Comparison of ENCODE assay signal across 8 mouse cellular contexts in genomic region chr4:148662168-148662965, GRCm38 (mm10). TPM values are rescaled to one million over a fixed set of nuclear protein-coding genes. Genes with fewer than 3 reads are reported as not detected.
DNase-seq lines count a peak whose midpoint lies in the region; ATAC-seq and TF ChIP-seq lines count a peak whose summit lies in the region.

No protein-coding gene starts in this region.

- H3K4me3 ChIP-seq in cortical plate, adult 2 months (ENCODE audit: insufficient read depth, low read length) = no peak overlapping the region
- no peak overlapping the region for H3K4me3 ChIP-seq in intestine, postnatal 0 days (ENCODE audit: low read depth, low read length)
- peak overlapping the region; percentile 11; the same call in 1 of the 2 replicates for H3K4me3 ChIP-seq in limb, embryonic 12.5 days (replicated peaks)
- H3K4me3 ChIP-seq in midbrain, embryonic 13.5 days (replicated peaks) = no peak overlapping the region

- peak; percentile 66 for TF ChIP-seq CTCF in cortical plate, adult 2 months (IDR thresholded peaks at IDR 0.05; ENCODE audit: extremely low read depth, insufficient read depth, low read length)
- TF ChIP-seq CTCF in intestine, postnatal 0 days (IDR thresholded peaks at IDR 0.05; ENCODE audit: low read depth) = peak; percentile 90

- 34% methylated on average over 21 of the region's 21 CpGs for WGBS in intestine, postnatal 0 days
- WGBS in limb, embryonic 12.5 days = 28% methylated on average over 21 of the region's 21 CpGs
- WGBS in midbrain, embryonic 13.5 days = 39% methylated on average over 21 of the region's 21 CpGs

- H3K9me3 ChIP-seq in intestine, postnatal 0 days (ENCODE audit: control insufficient read depth) = no peaks in the 10 kb centered on the region
- H3K9me3 ChIP-seq in limb, embryonic 12.5 days = no peaks in the 10 kb centered on the region
- H3K9me3 ChIP-seq in midbrain, embryonic 13.5 days = no peaks in the 10 kb centered on the region

- H3K9ac ChIP-seq in intestine, postnatal 0 days (ENCODE audit: low read depth, low read length) = no peak overlapping the region
- H3K9ac ChIP-seq in limb, embryonic 12.5 days (replicated peaks) = no peak overlapping the region
- no peak overlapping the region for H3K9ac ChIP-seq in midbrain, embryonic 13.5 days (replicated peaks)

- peak overlapping the region; percentile 37 for H3K4me2 ChIP-seq in intestine, postnatal 0 days (replicated peaks; ENCODE audit: low read depth)
- peak overlapping the region; percentile 41 for H3K4me2 ChIP-seq in limb, embryonic 12.5 days
- H3K4me2 ChIP-seq in midbrain, embryonic 13.5 days (replicated peaks) = peak overlapping the region; percentile 29; the same call in 1 of the 2 replicates

- no peaks in the 10 kb centered on the region for H3K27me3 ChIP-seq in intestine, postnatal 0 days (replicated peaks; ENCODE audit: control insufficient read depth, insufficient read depth, low read length)
- peaks cover 31% of the 10 kb centered on the region for H3K27me3 ChIP-seq in limb, embryonic 12.5 days
- peaks cover 9% of the 10 kb centered on the region; the same call in 1 of the 2 replicates for H3K27me3 ChIP-seq in midbrain, embryonic 13.5 days
- H3K27me3 ChIP-seq in splenic B cell, adult 2 months (ENCODE audit: control insufficient read depth, insufficient read depth, low read length, poor library complexity, severe bottlenecking) = no peaks in the 10 kb centered on the region

- no peaks in the 10 kb centered on the region for H3K4me1 ChIP-seq in cortical plate, adult 2 months (ENCODE audit: control insufficient read depth, insufficient read depth, low read length)
- no peaks in the 10 kb centered on the region for H3K4me1 ChIP-seq in intestine, postnatal 0 days (replicated peaks; ENCODE audit: control insufficient read depth, insufficient read depth, low read length)
- H3K4me1 ChIP-seq in limb, embryonic 12.5 days (replicated peaks) = peaks cover 16% of the 10 kb centered on the region
- peaks cover 10% of the 10 kb centered on the region; the same call in 1 of the 2 replicates for H3K4me1 ChIP-seq in midbrain, embryonic 13.5 days (replicated peaks)

- no peak for TF ChIP-seq POLR2A in cortical plate, adult 2 months (IDR thresholded peaks at IDR 0.05; ENCODE audit: extremely low read depth, insufficient read depth, low read length)

- 0 out of 2 replicates have a peak, but pooled peaks have one; percentile 39 for ATAC-seq in intestine, postnatal 0 days
- no peak for ATAC-seq in limb, embryonic 12.5 days (ENCODE audit: insufficient number of reproducible peaks, insufficient read depth, low FRiP score, low TSS enrichment, low read depth)
- 0 out of 2 replicates have a peak, but pooled peaks have one; percentile 40 for ATAC-seq in midbrain, embryonic 13.5 days

- no peak overlapping the region for H3K27ac ChIP-seq in cortical plate, adult 2 months (ENCODE audit: insufficient read depth, low read length)
- H3K27ac ChIP-seq in intestine, postnatal 0 days (ENCODE audit: low read depth, low read length) = no peak overlapping the region
- H3K27ac ChIP-seq in limb, embryonic 12.5 days = no peak overlapping the region
- no peak overlapping the region for H3K27ac ChIP-seq in midbrain, embryonic 13.5 days

- H3K36me3 ChIP-seq in intestine, postnatal 0 days (ENCODE audit: control insufficient read depth, insufficient read depth) = no peaks in the 10 kb centered on the region
- no peaks in the 10 kb centered on the region for H3K36me3 ChIP-seq in limb, embryonic 12.5 days
- no peaks in the 10 kb centered on the region for H3K36me3 ChIP-seq in midbrain, embryonic 13.5 days
- H3K36me3 ChIP-seq in splenic B cell, adult 2 months (ENCODE audit: control insufficient read depth, insufficient read depth, low read length, poor library complexity, severe bottlenecking) = no peaks in the 10 kb centered on the region

- peak; percentile 44 for DNase-seq in right cerebral cortex, adult 18-20 months
- DNase-seq in right cerebral cortex, postnatal 25 days = no peak
- peak; percentile 45 for DNase-seq in gastrocnemius, postnatal 25 days
- DNase-seq in splenic B cell, adult 2 months (ENCODE audit: low read depth, low spot score) = peak; percentile 75

RNA-seq across cellular contexts. Expression of gene Gm572, which starts 19.2 kb away (rescaled TPM):
- polyA plus RNA-seq in cortical plate, adult 2 months (2012; rRNA removed) = not detected in 2 replicates
- 1 to 10 TPM; 5.2 to 5.3 TPM for total RNA-seq in gastrocnemius, postnatal 25 days (2021)
- polyA plus RNA-seq in intestine, postnatal 0 days (2015; fragmentation: Nextera tagmentation; extraction: Ambion mirVana) = not detected in 2 replicates
- polyA plus RNA-seq in limb, embryonic 12.5 days (2016; fragmentation: Nextera tagmentation; extraction: Ambion mirVana) = not detected in 2 replicates
- not detected in 2 replicates for polyA plus RNA-seq in midbrain, embryonic 13.5 days (2015; fragmentation: Nextera tagmentation; extraction: Ambion mirVana)

RNA-seq across cellular contexts. Expression of gene Tardbp, which starts 35.5 kb away (rescaled TPM):
- polyA plus RNA-seq in cortical plate, adult 2 months (2012; rRNA removed) = 235 and 271 TPM in 2 replicates
- total RNA-seq in gastrocnemius, postnatal 25 days (2021) = 100 to 1,000 TPM; 105 to 113 TPM
- 113 and 124 TPM in 2 replicates for polyA plus RNA-seq in intestine, postnatal 0 days (2015; fragmentation: Nextera tagmentation; extraction: Ambion mirVana)
- polyA plus RNA-seq in limb, embryonic 12.5 days (2016; fragmentation: Nextera tagmentation; extraction: Ambion mirVana) = 398 and 416 TPM in 2 replicates
- 283 and 292 TPM in 2 replicates for polyA plus RNA-seq in midbrain, embryonic 13.5 days (2015; fragmentation: Nextera tagmentation; extraction: Ambion mirVana)
